Mouse (Mus musculus) R1 (cell line): ENCODE measurements around the gene Pla2g1b.
A peak's percentile ranks its signal among the peaks of the same experiment; 100 is the strongest.

ENCODE experiments used
- DNase-seq: peaks from one replicate; pipeline ENCODE4 v3.0.0-alpha.2; 2018; ENCODE audit warnings: low read depth, low spot score

The Pla2g1b gene

GRCm38 (mm10) chr5:115522531-115522930 lies 56.5 kb downstream of the Pla2g1b start:
- no peak for DNase-seq

- DNase-seq, result no peak
These were observed 57.0 kb downstream of the Pla2g1b start for GRCm38 (mm10) chr5:115522981-115523499.

GRCm38 (mm10) chr5:115523971-115524370 lies 57.9 kb downstream of the Pla2g1b start:
- peak; percentile 74 for DNase-seq
